Mouse (Mus musculus) bone marrow, adult 2 months (tissue): ENCODE results near the gene Prkacb. TPM values are rescaled to one million over a fixed set of nuclear protein-coding genes. Genes with fewer than 3 reads are reported as not detected.

Experiments used
- H3K27ac ChIP-seq: fragments of 200-500 bp; 2 replicates; pipeline ENCODE4 v1.5.1; 2012; ENCODE audit warnings: low read depth, mild to moderate bottlenecking, control low read depth, inconsistent platforms, low read length; ENCODE audit not compliant: control insufficient read depth, poor library complexity, insufficient read depth
- H3K4me1 ChIP-seq: fragments of 200-500 bp; 2 replicates; pipeline ENCODE4 v1.6.1; 2011; ENCODE audit warnings: low read length; ENCODE audit not compliant: control insufficient read depth, insufficient read depth
- H3K4me3 ChIP-seq: fragments of 200-500 bp; replicated peaks from 2 replicates; pipeline ENCODE3; 2011; ENCODE audit warnings: mild to moderate bottlenecking, low read depth, low read length, control low read depth; ENCODE audit not compliant: control insufficient read depth
- CTCF ChIP-seq: fragments of 200-500 bp; IDR thresholded peaks from 2 replicates; pipeline ENCODE4 v1.5.1; 2011; ENCODE audit warnings: low read length, control low read depth; ENCODE audit not compliant: control insufficient read depth, insufficient read depth
- POLR2A ChIP-seq: fragments of 200-500 bp; IDR thresholded peaks from 2 replicates; pipeline ENCODE4 v1.6.1; 2011; ENCODE audit warnings: low read depth, mild to moderate bottlenecking, control low read depth, low read length, borderline replicate concordance; ENCODE audit not compliant: control insufficient read depth
- WGBS: fragments of 180-500 bp; shearing (Covaris S2); methylation state at CpG from one replicate; pipeline ENCODE4 v1.1.7; 2018; 5-methylcytosine and 5-hydroxymethylcytosine counted together
- polyA plus RNA-seq: library from polyadenylated mRNA; stranded (reverse); fragments of >200 nt; gene quantifications from 2 replicates; pipeline ENCODE4 v1.2.4, GENCODE M21; 2011; ENCODE audit warnings: low replicate concordance; ENCODE audit not compliant: missing spikeins, insufficient read depth, insufficient read length

Gene Prkacb
- polyA plus RNA-seq, 1 experiment: 11.9 TPM

DNA sequence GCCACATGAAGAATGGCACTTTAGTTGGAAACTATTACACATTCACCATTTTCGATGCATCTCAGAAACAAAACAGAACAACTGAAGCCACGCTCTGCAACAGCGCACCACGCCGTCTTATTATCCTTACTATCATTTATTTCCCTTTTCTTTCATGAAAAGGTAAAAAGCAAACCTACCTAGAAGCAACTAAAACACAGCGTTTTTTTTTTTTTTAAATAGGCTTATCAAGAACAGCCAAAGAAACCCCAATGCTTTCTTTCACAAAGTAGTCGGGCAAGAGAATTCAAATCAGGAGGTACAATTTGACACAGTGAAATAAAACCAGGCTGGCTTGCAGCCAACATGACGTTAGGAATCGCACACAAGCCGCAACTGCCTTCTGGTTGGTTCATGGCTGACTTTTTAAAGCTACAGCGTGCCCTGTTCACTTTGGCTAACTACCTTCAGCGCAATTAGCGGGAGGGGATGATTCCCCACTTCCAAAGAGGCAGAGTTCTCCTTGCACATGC is 130.6 kb downstream of the Prkacb start:
- TF ChIP-seq CTCF: no peak
- TF ChIP-seq POLR2A: no peak

DNA sequence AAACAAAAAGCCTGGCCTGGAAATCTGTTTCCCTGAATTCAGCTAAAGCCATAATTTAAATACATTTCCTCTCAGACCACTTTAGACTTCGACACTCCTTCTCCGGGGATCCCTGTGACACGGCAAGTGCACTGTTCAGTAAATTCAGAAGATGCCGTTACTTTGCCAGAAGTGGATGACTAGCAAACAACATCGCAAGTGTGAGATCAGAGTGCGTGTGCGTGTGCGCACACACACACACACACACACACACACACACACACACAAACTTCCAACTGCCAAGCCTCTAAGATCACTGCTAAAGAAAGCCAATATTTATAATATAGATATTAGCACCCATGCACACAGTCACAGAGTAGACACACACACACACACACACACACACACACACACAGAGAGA is 131.1 kb downstream of the Prkacb start:
- WGBS: 11% methylated on average over 8 of the region's 8 CpGs
- peaks cover 2% of the 10 kb centered on the region for H3K4me1 ChIP-seq
- H3K4me3 ChIP-seq: no peak overlapping the region
- TF ChIP-seq CTCF (no peak), POLR2A (no peak)
- H3K27ac ChIP-seq: no peak overlapping the region

More for the DNA sequence above, 130.6 kb downstream of the Prkacb start:
- H3K4me3 ChIP-seq: peak overlapping the region; percentile 42
- 3% methylated on average over 13 of the region's 13 CpGs for WGBS
- H3K27ac ChIP-seq: no peak overlapping the region
- H3K4me1 ChIP-seq: peaks cover 2% of the 10 kb centered on the region

DNA sequence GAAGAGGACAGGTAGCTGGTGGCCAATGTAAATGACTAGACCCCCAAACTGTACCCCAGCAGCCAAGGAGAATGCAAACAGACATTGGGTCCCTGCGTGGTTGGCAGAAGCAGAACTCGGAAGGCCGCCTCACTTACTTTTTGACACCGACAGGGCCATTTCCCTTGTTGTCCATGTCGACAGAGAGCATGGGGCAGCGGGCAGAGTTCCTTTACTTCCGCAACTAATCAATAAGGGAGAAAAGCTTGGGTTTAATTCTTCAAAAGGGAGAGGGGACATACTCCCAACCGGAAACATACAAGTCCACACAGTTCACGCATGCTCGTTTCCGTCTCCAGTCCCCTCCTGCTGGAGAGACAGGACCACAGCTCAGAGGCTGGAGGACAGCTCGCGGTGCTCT is 132.2 kb downstream of the Prkacb start:
- Histone ChIP-seq H3K4me3 (no peak overlapping the region), H3K27ac (no peak overlapping the region), H3K4me1 (peaks cover 2% of the 10 kb centered on the region)
- TF ChIP-seq POLR2A: no peak
- no peak for TF ChIP-seq CTCF
- 90% methylated on average over 13 of the region's 13 CpGs for WGBS

DNA sequence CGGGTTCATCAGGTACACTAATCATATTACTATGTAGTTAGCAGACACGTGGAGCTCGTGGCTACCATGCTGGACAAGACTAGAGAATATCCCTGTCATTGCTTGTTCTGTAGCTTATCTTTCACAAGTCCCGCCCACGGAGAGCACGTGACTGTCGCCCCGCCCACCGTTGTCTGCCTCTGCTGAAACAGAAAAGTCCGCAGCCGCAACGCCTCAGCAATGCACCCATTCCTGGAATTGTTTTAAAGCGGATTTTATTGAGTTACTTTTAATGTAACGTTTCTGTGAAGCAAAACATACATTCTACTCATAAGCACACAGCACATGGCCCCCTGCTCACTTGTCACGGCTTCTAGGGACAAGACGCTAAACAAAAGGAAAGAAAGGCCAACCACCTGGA is 133.1 kb downstream of the Prkacb start:
- H3K4me3 ChIP-seq: no peak overlapping the region
- peaks cover 2% of the 10 kb centered on the region for H3K4me1 ChIP-seq
- no peak for TF ChIP-seq POLR2A
- no peak for TF ChIP-seq CTCF
- no peak overlapping the region for H3K27ac ChIP-seq
- 92% methylated on average over 16 of the region's 16 CpGs for WGBS

Other genes with a start within 250 kb of the Prkacb start
- gene Uox, start 242.6 kb downstream of the Prkacb start, polyA plus RNA-seq: 1.2 and 3.8 TPM in 2 replicates
- not detected in 2 replicates for gene Dnase2b, start 197.4 kb downstream of the Prkacb start, polyA plus RNA-seq
- gene 4930503B20Rik, start 161.7 kb downstream of the Prkacb start, polyA plus RNA-seq: not detected in 2 replicates
- not detected in 2 replicates for gene Samd13, start 127.4 kb downstream of the Prkacb start, polyA plus RNA-seq
- 0.27 and 1.2 TPM in 2 replicates for gene Ttll7, start 39.4 kb upstream of the Prkacb start, polyA plus RNA-seq